Mouse (Mus musculus) kidney, postnatal 0 days (tissue): ENCODE measurements around the gene Ckm. TPM values are rescaled to one million over a fixed set of nuclear protein-coding genes. Genes with fewer than 3 reads are reported as not detected.

ENCODE experiments used
- ATAC-seq: fragments of 200-750 bp; cut with Nextera tagmentation; replicated peaks from 2 replicates; pipeline ENCODE4 v1.8.0; 2017; ENCODE audit warnings: low read depth, moderate number of reproducible peaks, moderate TSS enrichment, moderate library complexity; ENCODE audit not compliant: low FRiP score
- DNase-seq: peaks from one replicate; pipeline ENCODE4 v3.0.0-alpha.2; 2016; ENCODE audit warnings: low spot score
- H3K27ac ChIP-seq: fragments of 300-500 bp; sonication (generic); 2 replicates; pipeline ENCODE4 v1.5.1; 2014; ENCODE audit warnings: mild to moderate bottlenecking
- H3K27me3 ChIP-seq: fragments of 300-500 bp; sonication (generic); 2 replicates; pipeline ENCODE4 v1.6.1; 2014; ENCODE audit warnings: low read length, mixed read lengths; ENCODE audit not compliant: insufficient read depth
- H3K36me3 ChIP-seq: fragments of 300-500 bp; sonication (generic); 2 replicates; pipeline ENCODE4 v1.6.1; 2014; ENCODE audit warnings: low read length, mixed read lengths; ENCODE audit not compliant: insufficient read depth
- H3K4me1 ChIP-seq: fragments of 300-500 bp; sonication (generic); replicated peaks from 2 replicates; pipeline ENCODE4 v1.6.1; 2014; ENCODE audit warnings: antibody characterized with exemption, low read length, mixed read lengths; ENCODE audit not compliant: insufficient read depth
- H3K4me2 ChIP-seq: fragments of 300-500 bp; sonication (generic); 2 replicates; pipeline ENCODE4 v1.6.1; 2014; ENCODE audit warnings: mild to moderate bottlenecking, low read length, moderate library complexity, mixed read lengths
- H3K4me3 ChIP-seq: fragments of 300-500 bp; sonication (generic); replicated peaks from 2 replicates; pipeline ENCODE4 v1.5.1; 2014; ENCODE audit warnings: low read depth, low read length
- H3K9ac ChIP-seq: fragments of 300-500 bp; sonication (generic); 2 replicates; pipeline ENCODE4 v1.6.1; 2014; ENCODE audit warnings: low read depth, low read length
- H3K9me3 ChIP-seq: fragments of 300-500 bp; sonication (generic); replicated peaks from 2 replicates; pipeline ENCODE4 v1.6.1; 2016; ENCODE audit warnings: low read length, inconsistent platforms, mixed read lengths
- CTCF ChIP-seq: IDR thresholded peaks from 2 replicates; pipeline ENCODE4 v1.5.1; 2016; ENCODE audit warnings: antibody characterized with exemption, low read depth, mild to moderate bottlenecking, moderate library complexity
- WGBS: fragments of 180-500 bp; shearing (Covaris S2); extraction: QIAGEN DNeasy Blood & Tissue Kit; methylation state at CpG from one replicate; pipeline ENCODE4 v1.1.7; 2014; 5-methylcytosine and 5-hydroxymethylcytosine counted together
- polyA plus RNA-seq: library from polyadenylated mRNA; unstranded; fragments of >200 nt; fragmentation: Nextera tagmentation; extraction: Ambion mirVana; gene quantifications from 2 replicates; pipeline ENCODE4 v1.2.1, GENCODE M21; 2015

Ckm gene
- polyA plus RNA-seq, 1 experiment from 2014 or later = 1.2 TPM

DNA sequence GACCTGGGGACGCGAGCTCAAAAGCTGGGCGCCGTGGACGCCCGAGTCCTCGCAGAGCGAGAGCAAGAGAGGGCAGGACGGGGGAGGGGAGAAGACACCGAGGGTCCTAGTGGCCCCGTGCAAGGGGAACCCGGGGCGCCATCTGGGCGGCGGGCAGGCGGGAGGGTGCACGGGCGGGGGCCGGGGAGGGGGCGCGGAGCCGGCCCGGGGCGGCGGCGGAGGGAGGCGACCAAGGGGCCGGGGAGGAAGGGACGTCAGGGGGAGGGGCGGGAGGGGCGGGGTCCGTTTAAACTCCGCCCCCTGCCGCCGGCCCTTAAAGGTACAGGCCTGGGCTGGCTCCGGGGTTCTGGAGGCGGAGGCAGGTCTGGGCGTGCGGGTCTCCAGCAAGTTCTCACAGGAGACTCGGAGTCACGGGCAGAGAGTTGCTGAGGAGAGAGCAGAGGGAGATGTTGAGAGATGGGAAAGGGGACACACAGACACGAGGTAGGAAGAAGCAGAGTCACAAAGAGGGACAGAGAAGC is 54.1 kb downstream of the Ckm start, which contains the start of gene Mark4:
Gene Mark4, minus strand, starts transcription at position 231 of the 521 bp plus-strand sequence.
- no peak for TF ChIP-seq CTCF
- no peaks in the 10 kb centered on the region for H3K9me3 ChIP-seq
- 0 out of 2 replicates have a peak, but pooled peaks cover 3% of the 10 kb centered on the region for H3K36me3 ChIP-seq
- WGBS = 0% methylated on average over 19 of the region's 42 CpGs
- peak within 1 kb of the TSS; percentile 85 for H3K27ac ChIP-seq
- DNase-seq (peak; percentile 91), ATAC-seq (peak; percentile 82)
- H3K9ac ChIP-seq = peak within 1 kb of the TSS; percentile 89
- peak within 1 kb of the TSS; percentile 83 for H3K4me3 ChIP-seq
- peaks cover 10% of the 10 kb centered on the region; the same call in 1 of the 2 replicates for H3K4me1 ChIP-seq
- no peaks in the 10 kb centered on the region for H3K27me3 ChIP-seq
- H3K4me2 ChIP-seq = peak within 1 kb of the TSS; percentile 95

DNA sequence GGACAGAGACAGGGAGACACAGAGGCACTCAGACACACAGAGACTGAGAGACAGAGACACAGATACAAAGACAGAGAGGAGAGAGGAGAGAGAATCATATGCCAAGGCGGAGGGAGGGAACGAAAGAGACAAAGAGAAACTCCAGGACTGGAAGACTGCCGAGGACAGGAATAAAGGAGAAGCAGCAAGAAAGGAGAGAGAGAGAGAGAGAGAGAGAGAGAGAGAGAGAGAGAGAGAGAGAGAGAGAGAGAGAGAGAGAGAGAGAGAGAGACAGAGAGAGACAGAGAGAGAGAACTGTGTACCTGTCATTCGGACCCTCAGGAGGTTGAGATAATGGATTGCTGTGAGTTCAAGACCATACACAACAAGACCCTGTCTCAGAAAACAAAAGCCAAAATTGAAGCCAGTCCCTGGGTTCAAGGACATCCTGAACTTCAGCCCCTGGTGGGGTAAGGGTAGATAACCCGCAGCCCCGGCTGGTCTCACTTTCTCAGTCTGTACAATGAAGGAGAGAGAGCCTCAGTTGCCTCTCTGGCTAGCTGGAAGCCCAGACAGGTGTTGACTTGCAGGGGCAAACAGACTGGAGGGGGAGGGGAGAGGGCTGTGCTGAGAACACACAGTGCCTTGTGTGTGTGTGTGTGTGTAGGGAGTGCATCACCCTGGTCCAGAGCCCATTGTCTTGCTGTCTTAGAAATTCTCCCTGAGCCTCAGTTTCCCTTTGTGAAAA is 54.7 kb downstream of the Ckm start:
- Histone ChIP-seq H3K4me1 (peaks cover 10% of the 10 kb centered on the region; the same call in 1 of the 2 replicates), H3K27ac (peak overlapping the region; percentile 85; the same call in 1 of the 2 replicates), H3K4me2 (peak overlapping the region; percentile 95), H3K4me3 (peak overlapping the region; percentile 83), H3K36me3 (0 out of 2 replicates have a peak, but pooled peaks cover 3% of the 10 kb centered on the region), H3K9ac (peak overlapping the region; percentile 89), H3K27me3 (no peaks in the 10 kb centered on the region), H3K9me3 (no peaks in the 10 kb centered on the region)
- 31% methylated on average over 6 of the region's 6 CpGs for WGBS
- DNase-seq (no peak), ATAC-seq (no peak)
- TF ChIP-seq CTCF = no peak

DNA sequence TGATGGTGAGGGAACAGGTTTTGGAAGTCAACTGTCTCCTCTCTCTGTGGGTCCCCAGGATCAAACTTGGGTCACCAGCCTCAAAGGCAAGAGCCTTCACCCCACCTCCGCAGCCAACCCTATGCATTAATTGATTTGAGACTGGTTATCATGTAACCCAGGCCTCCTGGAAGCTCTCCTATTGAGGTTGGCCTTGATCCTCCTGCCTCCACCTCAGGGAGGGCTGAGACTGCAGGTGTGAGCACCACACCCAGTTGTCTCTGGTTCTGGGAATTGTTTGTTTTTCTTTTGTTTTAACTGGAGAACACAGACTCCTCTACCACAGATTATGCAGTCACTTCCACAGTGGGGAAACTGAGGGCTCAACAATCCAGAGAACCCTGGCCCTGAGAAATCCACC is 55.9 kb downstream of the Ckm start:
- TF ChIP-seq CTCF = no peak
- WGBS = 83% methylated on average over 1 of the region's 1 CpGs
- Histone ChIP-seq H3K9me3 (no peaks in the 10 kb centered on the region), H3K27me3 (no peaks in the 10 kb centered on the region), H3K9ac (no peak overlapping the region), H3K36me3 (no peaks in the 10 kb centered on the region), H3K27ac (no peak overlapping the region), H3K4me2 (no peak overlapping the region), H3K4me1 (peaks cover 10% of the 10 kb centered on the region; the same call in 1 of the 2 replicates), H3K4me3 (no peak overlapping the region)
- DNase-seq (no peak), ATAC-seq (no peak)

DNA sequence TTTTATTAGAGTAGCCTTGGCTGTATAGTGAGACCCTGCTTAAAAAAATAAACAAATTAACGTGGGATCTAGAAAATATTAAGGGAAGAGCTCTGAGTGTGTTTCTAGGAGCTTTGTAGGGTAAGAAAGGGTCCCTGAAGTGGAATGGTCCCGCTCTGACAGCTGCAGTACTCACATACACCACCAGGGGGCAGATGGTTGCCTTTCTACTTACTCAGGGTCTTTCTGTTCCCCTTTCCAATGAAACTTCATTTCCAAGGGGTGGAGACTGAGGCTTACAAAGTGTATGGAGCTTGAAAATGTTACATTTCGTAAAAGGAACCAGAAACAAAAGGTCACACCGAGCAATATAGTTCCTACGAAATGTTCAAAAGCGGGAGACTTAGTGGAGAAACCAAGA is 56.9 kb downstream of the Ckm start:
- H3K4me3 ChIP-seq = no peak overlapping the region
- H3K4me2 ChIP-seq = no peak overlapping the region
- H3K9ac ChIP-seq = no peak overlapping the region
- DNase-seq = peak; percentile 88
- H3K4me1 ChIP-seq = peaks cover 10% of the 10 kb centered on the region; the same call in 1 of the 2 replicates
- no peak for ATAC-seq
- no peaks in the 10 kb centered on the region for H3K27me3 ChIP-seq
- WGBS = 13% methylated on average over 6 of the region's 6 CpGs
- H3K9me3 ChIP-seq = no peaks in the 10 kb centered on the region
- no peaks in the 10 kb centered on the region for H3K36me3 ChIP-seq
- peak; percentile 94 for TF ChIP-seq CTCF
- no peak overlapping the region for H3K27ac ChIP-seq

- 70% methylated on average over 4 of the region's 4 CpGs for WGBS
- Histone ChIP-seq H3K27ac (no peak overlapping the region), H3K4me3 (no peak overlapping the region), H3K9ac (no peak overlapping the region), H3K4me1 (peaks cover 3% of the 10 kb centered on the region; the same call in 1 of the 2 replicates), H3K36me3 (no peaks in the 10 kb centered on the region), H3K4me2 (no peak overlapping the region), H3K27me3 (no peaks in the 10 kb centered on the region), H3K9me3 (no peaks in the 10 kb centered on the region)
- no peak for ATAC-seq
- TF ChIP-seq CTCF = no peak
- DNase-seq = no peak
These were observed 57.9 kb downstream of the Ckm start for GRCm38 (mm10) chr7:19462443-19462842.

DNA sequence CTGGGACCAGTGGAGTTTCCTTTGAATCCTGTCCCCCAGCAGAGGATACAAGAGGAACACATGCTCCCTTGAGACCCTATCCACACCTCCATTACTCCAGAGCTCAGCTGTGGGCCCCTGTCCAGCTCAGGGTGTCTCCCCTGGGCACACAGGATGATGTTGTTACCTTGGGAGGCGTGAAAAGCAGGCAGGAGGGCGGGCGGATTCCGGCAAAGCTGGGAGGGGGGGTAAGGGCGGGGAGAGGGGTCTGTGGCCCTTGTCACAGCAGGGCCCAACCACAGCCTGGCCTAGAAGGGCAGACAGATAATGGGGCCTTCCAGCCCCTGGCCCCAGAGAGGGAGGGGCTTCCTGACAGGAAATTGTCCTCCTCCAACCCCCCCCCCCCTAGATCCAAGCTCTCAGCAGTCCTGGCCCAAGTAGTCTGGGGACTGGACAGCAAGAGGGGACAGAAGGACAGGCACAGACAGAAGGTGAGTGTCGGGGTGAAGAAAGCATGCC is 58.4 kb downstream of the Ckm start, which contains the start of gene Exoc3l2:
Gene Exoc3l2, plus strand, starts transcription at position 448 of the 498 bp plus-strand sequence.
- 0 out of 2 replicates have a peak within 1 kb of the TSS, but pooled peaks have one; percentile 2 for H3K27ac ChIP-seq
- WGBS = 38% methylated on average over 6 of the region's 6 CpGs

More for the DNA sequence above, 58.4 kb downstream of the Ckm start, which contains the start of gene Exoc3l2:
- no peak within 1 kb of the TSS for H3K9ac ChIP-seq
- no peak for TF ChIP-seq CTCF
- H3K4me2 ChIP-seq = peak within 1 kb of the TSS; percentile 32; the same call in 1 of the 2 replicates
- H3K36me3 ChIP-seq = no peaks in the 10 kb centered on the region
- H3K27me3 ChIP-seq = no peaks in the 10 kb centered on the region
- H3K4me3 ChIP-seq = peak within 1 kb of the TSS; percentile 18
- no peak for DNase-seq
- no peaks in the 10 kb centered on the region for H3K9me3 ChIP-seq
- no peaks in the 10 kb centered on the region; the same call in 1 of the 2 replicates for H3K4me1 ChIP-seq
- ATAC-seq = no peak
